Mouse (Mus musculus): Measurements from ENCODE around the gene Zbtb7b.

GRCm38 (mm10) chr3:89378394-89379067 lies 16.0 kb downstream of the Zbtb7b start:
- peak; percentile 76 for TF ChIP-seq CTCF (IDR thresholded peaks at IDR 0.05; ENCODE audit: low read depth, low read length)
- TF ChIP-seq GATA1 (IDR thresholded peaks at IDR 0.05; ENCODE audit: borderline replicate concordance, low read length): no peak
- no peak for TF ChIP-seq POLR2AphosphoS5 (IDR thresholded peaks at IDR 0.05; ENCODE audit: insufficient replicate concordance, low read depth, low read length)
- TF ChIP-seq GATA2 (IDR thresholded peaks at IDR 0.05; ENCODE audit: borderline replicate concordance, low read depth, low read length): no peak
